In genomic region chr13:55249246-55249645, GRCm38 (mm10) we compare ENCODE assay signal across 18 mouse cellular contexts. TPM values are rescaled to one million over a fixed set of nuclear protein-coding genes. Genes with fewer than 3 reads are reported as not detected.
A peak's percentile ranks its signal among the peaks of the same experiment; 100 is the strongest.
DNase-seq lines count a peak whose midpoint lies in the region; ATAC-seq and TF ChIP-seq lines count a peak whose summit lies in the region.
"Had no signal": no experiment of that assay in that cellular context is flagged by ENCODE, and none has a peak within 500 bp of the region (broad histone marks: within the 10 kb centered on the region; RNA-seq: fewer than 3 reads in every experiment).

No protein-coding gene starts in this region.

- no peaks in the 10 kb centered on the region for H3K79me2 ChIP-seq in MEL (ENCODE audit: control insufficient read depth, insufficient read depth, low read length, poor library complexity)

- H3K36me3 ChIP-seq in MEL (ENCODE audit: control insufficient read depth in 1 of 2, insufficient read depth in 2 of 2, low read length in 2 of 2) = peaks cover 0 to 2% of the 10 kb centered on the region in 2 experiments; a peak in 3 of 4 replicates

- TF ChIP-seq RAD21 in MEL (IDR thresholded peaks at IDR 0.05; ENCODE audit: low read depth, low read length) = no peak

- TF ChIP-seq EP300 in MEL (IDR thresholded peaks at IDR 0.05; ENCODE audit: low read depth in 1 of 2, low read length in 2 of 2) = no peak

- H3K27ac ChIP-seq in MEL (ENCODE audit: control insufficient read depth, low read depth, low read length) = no peak overlapping the region
- H3K27ac ChIP-seq: hindbrain, embryonic 14.5 days; midbrain, embryonic 10.5 days; stomach, postnatal 0 days had no signal

- H3K9ac ChIP-seq in MEL (ENCODE audit: control insufficient read depth, low read depth, low read length, poor library complexity, severe bottlenecking) = no peak overlapping the region
- H3K9ac ChIP-seq: hindbrain, embryonic 14.5 days had no signal

- H3K4me3 ChIP-seq in MEL (ENCODE audit: control insufficient read depth in 1 of 2, insufficient read depth in 1 of 2, low read depth in 2 of 2, low read length in 2 of 2) = no peak overlapping the region
- H3K4me3 ChIP-seq: erythroblast, embryonic 14.5 days; midbrain, embryonic 10.5 days; myocyte had no signal

- H3K27me3 ChIP-seq in MEL (ENCODE audit: control insufficient read depth in 1 of 2, insufficient read depth in 2 of 2, low read length in 2 of 2) = no peaks in the 10 kb centered on the region

- no peaks in the 10 kb centered on the region; a peak in 4 of 4 replicates for H3K4me1 ChIP-seq in MEL (ENCODE audit: control insufficient read depth in 1 of 2, insufficient read depth in 2 of 2, low read length in 2 of 2)
- H3K4me1 ChIP-seq: midbrain, embryonic 10.5 days had no signal

- no peak for TF ChIP-seq CTCF in MEL (IDR thresholded peaks at IDR 0.05 in 2 of 3, conservative IDR thresholded peaks at IDR 0.05 in 1 of 3; ENCODE audit: control insufficient read depth in 1 of 3, insufficient read depth in 1 of 3, low read depth in 2 of 3, low read length in 3 of 3, poor library complexity in 1 of 3, severe bottlenecking in 1 of 3)

- peak; percentile 22 to 46 for DNase-seq in adrenal gland, postnatal 36 days
- no peak for DNase-seq in adrenal gland, postnatal 10 days
- DNase-seq in 3T3-L1 (ENCODE audit: low read depth, low spot score) = peak; percentile 16
- DNase-seq in MEL (ENCODE audit: low read depth, low spot score) = peak; percentile 64
- peak; percentile 18 for DNase-seq in c-Kit-positive CD71-positive TER-119-positive erythroid progenitor cells, embryonic 14.5 days (ENCODE audit: low spot score)
- no peak for DNase-seq in testis, postnatal 14 days (ENCODE audit: low spot score)
- no peak for DNase-seq in right cerebral cortex, postnatal 10 days (ENCODE audit: low spot score in 2 of 2)
- DNase-seq: cerebellum, adult 9-10 months; gastrocnemius, postnatal 36 days; kidney, postnatal 25 days; left cerebral cortex, postnatal 4 days; lung, adult 2 months had no signal

- no peak for TF ChIP-seq POLR2A in MEL (IDR thresholded peaks at IDR 0.05; ENCODE audit: control insufficient read depth in 1 of 2, insufficient read depth in 1 of 2, low read depth in 1 of 2, low read length in 2 of 2, poor library complexity in 1 of 2)

- ATAC-seq in monocyte, adult 5-6 weeks (replicated peaks; ENCODE audit: insufficient number of reproducible peaks, low FRiP score, low TSS enrichment, poor library complexity, severe bottlenecking) = no peak

- H3K9me3 ChIP-seq in MEL (replicated peaks; ENCODE audit: insufficient read depth, low read length) = no peaks in the 10 kb centered on the region
- H3K9me3 ChIP-seq: midbrain, embryonic 10.5 days had no signal

TF ChIP-seq in MEL, 35 proteins besides CTCF, POLR2A, EP300 and RAD21:
- TF ChIP-seq ZMIZ1 (IDR thresholded peaks at IDR 0.05; ENCODE audit: low read depth, low read length) = no peak
- peak; percentile 51; the same call in 1 of the 2 replicates for TF ChIP-seq TBP (IDR thresholded peaks at IDR 0.05; ENCODE audit: low read depth, low read length)
- TF ChIP-seq ELF1 (IDR thresholded peaks at IDR 0.05; ENCODE audit: low read depth, low read length) = no peak
- no peak for TF ChIP-seq POLR2AphosphoS5 (IDR thresholded peaks at IDR 0.05; ENCODE audit: borderline replicate concordance, low read depth, low read length)
- TF ChIP-seq TAL1 (IDR thresholded peaks at IDR 0.05; ENCODE audit: low read length) = no peak
- no peak for TF ChIP-seq SIN3A (IDR thresholded peaks at IDR 0.05; ENCODE audit: low read length)
- TF ChIP-seq GATA1 (IDR thresholded peaks at IDR 0.05; ENCODE audit: low read depth, low read length) = no peak
- TF ChIP-seq MYC (IDR thresholded peaks at IDR 0.05; ENCODE audit: low read depth, low read length) = no peak
- TF ChIP-seq RCOR1 (IDR thresholded peaks at IDR 0.05; ENCODE audit: low read depth, low read length) = no peak
- no peak for TF ChIP-seq ZC3H11A (IDR thresholded peaks at IDR 0.05; ENCODE audit: low read depth, low read length)
- no peak for TF ChIP-seq MAX (IDR thresholded peaks at IDR 0.05; ENCODE audit: low read length)
- no peak for TF ChIP-seq MEF2A (IDR thresholded peaks at IDR 0.05; ENCODE audit: extremely low read depth, insufficient replicate concordance, low read depth, low read length, poor library complexity, severe bottlenecking)
- 0 out of 2 replicates have a peak, but pooled peaks have one; percentile 19 for TF ChIP-seq ZNF384 (IDR thresholded peaks at IDR 0.05; ENCODE audit: low read depth, low read length)
- TF ChIP-seq E2F4 (IDR thresholded peaks at IDR 0.05; ENCODE audit: borderline replicate concordance, low read depth, low read length) = no peak
- TF ChIP-seq CHD2 (IDR thresholded peaks at IDR 0.05; ENCODE audit: low read length) = no peak
- no peak for TF ChIP-seq MAFK (IDR thresholded peaks at IDR 0.05; ENCODE audit: borderline replicate concordance, low read depth, low read length)
- TF ChIP-seq TCF12 (IDR thresholded peaks at IDR 0.05; ENCODE audit: low read depth, low read length) = no peak
- TF ChIP-seq ETS1 (IDR thresholded peaks at IDR 0.05; ENCODE audit: low read depth, low read length) = no peak
- peak; percentile 47; the same call in 1 of the 2 replicates for TF ChIP-seq GABPA (IDR thresholded peaks at IDR 0.05; ENCODE audit: low read depth, low read length)
- no peak for TF ChIP-seq POLR2AphosphoS2 (IDR thresholded peaks at IDR 0.05; ENCODE audit: low read length)

RNA-seq across cellular contexts. Expression of gene Nsd1, which starts 39.7 kb away (rescaled TPM):
- 100 to 1,000 TPM; 103 to 115 TPM for total RNA-seq in adrenal gland, postnatal 36 days (2021)
- 100 to 1,000 TPM in 1 of 2 experiments, 10 to 100 TPM in 1; 99.2 to 130 TPM for total RNA-seq in adrenal gland, postnatal 10 days (2021)
- 10.0 and 13.3 TPM in 2 replicates for total RNA-seq in MEL (2012; rRNA removed)
- polyA plus RNA-seq in MEL (2012; ENCODE audit: insufficient read depth in 1 of 2, insufficient read length in 2 of 2, low read depth in 1 of 2, low replicate concordance in 2 of 2, missing spikeins in 1 of 2) = 10 to 100 TPM in 1 of 2 experiments, 1 to 10 TPM in 1; 6.3 to 59.3 TPM
- 102 to 173 TPM (median 158 TPM) in 3 replicates for total RNA-seq in monocyte, adult 5-6 weeks (2017)

Comparison
In these comparisons a context has a peak if more than half of its experiments do, and no peak if none do; other contexts are left out.
1. DNase-seq: peak in adrenal gland, postnatal 36 days (2 of 2), 3T3-L1 (single experiment), MEL (single experiment) and c-Kit-positive CD71-positive TER-119-positive erythroid progenitor cells, embryonic 14.5 days (single experiment); none in adrenal gland, postnatal 10 days (single experiment), testis, postnatal 14 days (single experiment) and right cerebral cortex, postnatal 10 days (0 of 2).